Mouse (Mus musculus): ENCODE data around the gene Rnase13. TPM values are rescaled to one million over a fixed set of nuclear protein-coding genes. Genes with fewer than 3 reads are reported as not detected.
A peak's percentile ranks its signal among the peaks of the same experiment; 100 is the strongest.

Rnase13 gene
- total RNA-seq, 2 experiments from 2014 or later = not detected

- intact Hi-C loops (cut with DNase I) = loop anchor here (5.0 to 10.0 kb wide), 2 partner anchors 420 to 787 kb away; partner anchors contain the start of gene Mettl3
- DNase-seq = peak; percentile 89 to 90
Measured at GRCm38 (mm10) chr14:51884598-51885331, 37.8 kb downstream of the Rnase13 start, which contains the start of gene Mettl17. Gene Mettl17 (plus strand): TSS chr14:51884842.

DNA sequence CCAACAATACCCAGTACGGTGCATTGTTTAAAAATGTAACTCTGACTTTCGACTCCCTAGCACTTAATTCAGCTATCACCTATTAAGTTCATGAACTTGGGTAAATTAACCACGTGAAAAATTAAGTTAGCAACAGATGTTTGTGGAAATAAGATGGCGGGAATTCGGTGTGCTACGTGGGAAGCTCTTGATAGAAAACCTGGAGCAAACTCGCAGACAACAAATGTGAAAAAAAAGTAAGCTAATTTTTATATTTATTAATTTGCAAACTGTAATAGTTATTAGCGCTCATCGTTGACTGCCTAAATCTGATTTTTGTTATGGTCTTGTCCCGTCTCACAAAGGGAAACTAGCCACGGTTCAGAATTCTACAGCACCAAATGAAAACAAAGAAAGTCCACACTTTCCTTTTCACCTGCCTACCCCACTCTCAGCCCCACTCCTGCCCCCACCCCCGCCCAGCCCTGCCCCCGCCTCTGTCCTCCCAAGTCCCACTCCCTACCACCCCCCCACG, 38.5 kb downstream of the Rnase13 start:
- intact Hi-C loops (cut with DNase I) = loop anchor here (5.0 to 10.0 kb wide), 2 partner anchors 421 to 787 kb away; partner anchors contain the start of gene Mettl3
- DNase-seq = no peak

DNA sequence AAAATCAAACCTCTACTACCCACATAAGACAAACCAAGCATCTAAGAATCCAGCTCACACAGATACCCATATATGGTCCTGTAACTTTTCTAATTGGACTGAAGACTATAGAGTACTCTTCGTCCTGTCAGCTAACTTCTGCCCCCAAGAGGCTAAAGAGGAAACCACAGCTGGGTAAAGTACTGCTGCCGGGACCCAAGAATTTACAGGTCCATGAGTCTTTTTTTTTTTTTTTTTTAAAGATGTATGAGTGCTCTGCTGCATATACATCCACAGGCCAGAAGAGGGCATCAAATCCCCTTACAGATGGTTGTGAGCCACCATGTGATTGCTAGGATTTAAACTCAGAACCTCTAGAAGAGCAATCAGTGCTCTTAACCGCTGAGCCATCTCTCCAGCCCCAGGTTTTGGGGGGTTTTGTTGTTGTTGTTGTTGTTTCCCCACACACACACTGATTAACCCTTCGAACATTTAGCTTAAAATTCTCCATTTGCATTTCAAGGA, 39.0 kb downstream of the Rnase13 start:
- DNase-seq = peak; percentile 59 to 63
- intact Hi-C loops (cut with DNase I) = loop anchor here (5.0 to 10.0 kb wide), 2 partner anchors 421 to 786 kb away; partner anchors contain the start of gene Mettl3

GRCm38 (mm10) chr14:51877517-51877916, 45.1 kb downstream of the Rnase13 start:
- no peak for DNase-seq
- intact Hi-C loops (cut with DNase I) = no loop called here

DNA sequence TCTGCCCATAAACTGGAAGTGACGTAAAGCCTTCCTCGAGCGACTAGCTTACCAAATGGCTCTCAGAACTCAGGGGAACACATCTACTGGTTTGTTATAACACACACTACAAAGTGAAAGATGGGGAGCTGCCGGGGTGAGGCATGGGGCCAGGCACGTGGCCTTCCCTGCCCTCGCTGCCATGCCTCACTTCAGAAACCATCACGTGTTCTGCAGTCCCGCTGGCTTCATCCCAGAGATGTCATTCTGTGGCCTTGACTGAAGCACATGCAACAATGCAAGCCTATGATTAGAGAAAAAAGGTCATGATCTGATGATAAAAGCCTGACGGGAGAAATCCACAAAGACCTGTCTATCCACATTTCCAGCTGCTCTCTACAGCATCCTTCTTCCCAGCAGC, 50.8 kb downstream of the Rnase13 start:
- no peak for DNase-seq
- intact Hi-C loops (cut with DNase I) = no loop called here

Other genes starting within 250 kb of the Rnase13 start
- not detected for gene Gm17079, start 227.3 kb downstream of the Rnase13 start, total RNA-seq (2021)
- gene Gm5800, start 205.6 kb downstream of the Rnase13 start, total RNA-seq (2021) = not detected
- gene Ang4, start 149.2 kb downstream of the Rnase13 start, total RNA-seq (2021) = not detected
- gene AY358078, start 122.7 kb downstream of the Rnase13 start, total RNA-seq (2021) = not detected
- gene Ear6, start 69.1 kb downstream of the Rnase13 start, total RNA-seq (2021) = not detected
- 10 to 100 TPM; 19.3 to 24.4 TPM for gene Mettl17, start 37.9 kb downstream of the Rnase13 start, total RNA-seq (2021)
- gene Slc39a2, start 29.9 kb downstream of the Rnase13 start, total RNA-seq (2021) = under 1 TPM; 0.11 to 0.22 TPM
- 1,000 to 10,000 TPM; 1,444 to 1,487 TPM for gene Ndrg2, start 8.6 kb downstream of the Rnase13 start, total RNA-seq (2021)
- gene Tppp2, start 4.3 kb downstream of the Rnase13 start, total RNA-seq (2021) = not detected
- 10 to 100 TPM; 30.3 to 34.7 TPM for gene Arhgef40, start 61.9 kb upstream of the Rnase13 start, total RNA-seq (2021)
- 1 to 10 TPM; 2.1 to 2.3 TPM for gene Tmem253, start 92.9 kb upstream of the Rnase13 start, total RNA-seq (2021)
- 10 to 100 TPM; 27.8 to 31.7 TPM for gene Zfp219, start 98.0 kb upstream of the Rnase13 start, total RNA-seq (2021)
- gene Olfr221, start 119.7 kb upstream of the Rnase13 start, total RNA-seq (2021) = not detected
- 100 to 1,000 TPM; 125 to 133 TPM for gene Hnrnpc, start 181.3 kb upstream of the Rnase13 start, total RNA-seq (2021)
- gene Rpgrip1, start 187.9 kb upstream of the Rnase13 start, total RNA-seq (2021) = not detected